Mouse (Mus musculus): ENCODE measurements around the gene Gm20509.
"Not testable (repeated sequence)": the region's sequence is repeated elsewhere in the genome, so short reads cannot be mapped to it uniquely, and the experiment has no call there.

The Gm20509 gene

GRCm38 (mm10) chr9:73103159-73103879, 1.0 kb downstream of the Gm20509 start:
- DNase-seq = peak; percentile 60

- DNase-seq = no peak
These were observed 1.6 kb downstream of the Gm20509 start for GRCm38 (mm10) chr9:73103880-73104198.

GRCm38 (mm10) chr9:73105141-73105540, 2.9 kb downstream of the Gm20509 start:
- DNase-seq = no peak

GRCm38 (mm10) chr9:73105771-73106170, 3.5 kb downstream of the Gm20509 start:
- no peak for DNase-seq

GRCm38 (mm10) chr9:73112919-73113906, 10.9 kb downstream of the Gm20509 start, which contains the start of gene Rsl24d1:
Rsl24d1 (plus strand) TSS chr9:73113426.
- peak; percentile 94 for DNase-seq

- not testable (repeated sequence) for DNase-seq
These were observed 14.4 kb downstream of the Gm20509 start for GRCm38 (mm10) chr9:73116704-73117103.

- DNase-seq = no peak
These were observed 15.7 kb downstream of the Gm20509 start for GRCm38 (mm10) chr9:73118012-73118411.

GRCm38 (mm10) chr9:73121735-73122134, 19.5 kb downstream of the Gm20509 start:
- peak; percentile 29 for DNase-seq

GRCm38 (mm10) chr9:73125043-73125570, 22.8 kb downstream of the Gm20509 start:
- no peak for DNase-seq

- DNase-seq = no peak
These were observed 25.2 kb downstream of the Gm20509 start for GRCm38 (mm10) chr9:73127457-73127856.

GRCm38 (mm10) chr9:73129875-73130274, 27.6 kb downstream of the Gm20509 start:
- DNase-seq = no peak

GRCm38 (mm10) chr9:73130529-73130928, 28.3 kb downstream of the Gm20509 start:
- no peak for DNase-seq

GRCm38 (mm10) chr9:73137341-73137886, 35.1 kb downstream of the Gm20509 start:
- DNase-seq = peak; percentile 25

- DNase-seq = peak; percentile 24
These were observed 52.1 kb downstream of the Gm20509 start for GRCm38 (mm10) chr9:73154347-73154746.

GRCm38 (mm10) chr9:73157968-73158367, 55.7 kb downstream of the Gm20509 start:
- DNase-seq = no peak

GRCm38 (mm10) chr9:73159265-73159664, 57.0 kb downstream of the Gm20509 start:
- DNase-seq = peak; percentile 40

GRCm38 (mm10) chr9:73162571-73163333, 60.5 kb downstream of the Gm20509 start:
- DNase-seq = peak; percentile 92

- no peak for DNase-seq
These were observed 63.4 kb downstream of the Gm20509 start for GRCm38 (mm10) chr9:73165631-73166030.
